Mouse (Mus musculus): ENCODE measurements around the gene Tatdn3. TPM values are rescaled to one million over a fixed set of nuclear protein-coding genes. Genes with fewer than 3 reads are reported as not detected.

The Tatdn3 gene
- total RNA-seq, 1 experiment, result 11.8 TPM

DNA sequence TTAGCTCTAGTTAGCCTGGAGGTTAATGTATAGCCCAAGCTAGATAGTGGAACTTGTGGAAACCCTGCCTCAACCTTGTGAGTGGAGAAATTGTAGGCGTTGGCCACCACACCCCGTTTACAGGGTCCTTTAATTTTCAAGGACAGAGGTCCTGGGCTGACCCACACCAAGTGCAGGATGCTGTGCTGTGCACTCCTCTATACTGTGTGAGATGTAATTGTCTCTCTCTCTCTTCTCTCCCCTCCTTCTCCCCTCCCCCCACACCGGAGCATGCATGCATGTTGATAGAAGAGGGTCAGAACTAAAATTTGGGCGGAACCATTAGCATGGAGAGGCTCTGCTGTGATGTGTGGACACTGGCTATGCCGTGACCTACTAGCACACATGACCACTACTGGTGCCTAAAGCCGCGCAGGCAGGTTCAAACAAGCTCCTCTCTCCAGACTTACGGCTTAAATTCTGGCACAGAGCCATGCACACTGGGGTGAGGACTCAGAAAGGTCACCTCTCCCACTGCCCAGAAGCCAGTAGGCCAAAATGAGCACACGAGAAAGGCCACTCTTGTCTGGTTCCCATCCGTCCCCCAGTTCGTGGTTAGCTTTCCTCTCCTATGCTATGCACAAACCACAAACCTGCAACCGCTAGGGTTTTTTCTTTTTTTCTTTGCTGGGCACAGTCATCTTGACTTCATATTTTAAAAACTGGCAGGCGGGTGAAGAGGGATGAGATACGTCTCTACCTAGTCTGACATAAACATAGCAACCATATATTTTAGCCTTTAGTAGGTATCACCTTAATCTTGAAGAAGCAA is 34.3 kb upstream of the Tatdn3 start:
- Histone ChIP-seq H3K9me3 (ENCODE audit: control insufficient read depth, insufficient read depth, low read depth, low read length) (no peaks in the 10 kb centered on the region), H3K9ac (ENCODE audit: insufficient read depth, low read depth, low read length, poor library complexity, severe bottlenecking) (no peak overlapping the region), H3K4me1 (ENCODE audit: control insufficient read depth in 2 of 2, insufficient read depth in 2 of 2, low read length in 2 of 2, poor library complexity in 1 of 2) (peaks cover 0 to 2% of the 10 kb centered on the region in 2 experiments; a peak in 2 of 4 replicates), H3K4me3 (ENCODE audit: insufficient read depth in 1 of 2, low read depth in 1 of 2, low read length in 2 of 2, poor library complexity in 1 of 2, severe bottlenecking in 1 of 2) (no peak overlapping the region), H3K36me3 (ENCODE audit: control insufficient read depth, insufficient read depth, low read length, poor library complexity, severe bottlenecking) (no peaks in the 10 kb centered on the region), H3K27ac (ENCODE audit: insufficient read depth, low read depth, low read length, poor library complexity, severe bottlenecking) (no peak overlapping the region)
- in situ Hi-C loops (cut with MboI; ENCODE audit: low sequenced_read_pairs in 2 of 2, unreplicated experiment in 2 of 2), result loop anchor here in 1 of 2 experiments (25.0 kb wide), 1 partner anchor 190 kb away; no protein-coding TSS in a partner anchor
- DNase-seq (ENCODE audit: low read depth, low spot score), result no peak
- TF ChIP-seq ZC3H11A (IDR thresholded peaks at IDR 0.05; ENCODE audit: borderline replicate concordance, low read depth, low read length) (no peak), HCFC1 (IDR thresholded peaks at IDR 0.05; ENCODE audit: borderline replicate concordance, insufficient read depth, low read length) (no peak), ZNF384 (IDR thresholded peaks at IDR 0.05; ENCODE audit: low read depth, low read length) (no peak), MAFK (IDR thresholded peaks at IDR 0.05; ENCODE audit: insufficient read depth, low read depth, low read length) (no peak), CHD2 (IDR thresholded peaks at IDR 0.05; ENCODE audit: low read depth, low read length) (no peak)

DNA sequence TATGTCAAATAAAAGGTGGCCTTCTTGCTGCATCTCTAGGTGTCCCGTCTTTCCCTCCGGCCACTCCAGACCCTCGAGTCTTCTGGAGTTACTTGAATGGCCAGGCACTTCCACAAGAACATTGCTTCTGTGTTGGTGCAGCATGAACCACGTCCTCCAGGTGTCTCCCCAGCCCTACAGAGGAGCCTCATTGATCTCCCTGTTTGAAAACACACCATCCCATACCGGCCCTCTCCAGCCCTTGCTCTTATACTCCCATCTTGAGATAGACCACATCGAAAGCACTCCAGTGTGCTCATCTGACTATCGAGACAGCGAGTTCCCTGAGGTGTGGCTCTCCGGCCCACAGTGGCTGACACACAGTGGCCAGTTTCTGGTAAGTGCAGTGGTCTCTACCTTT is 32.3 kb upstream of the Tatdn3 start:
- Histone ChIP-seq H3K4me3 (ENCODE audit: insufficient read depth in 1 of 2, low read depth in 1 of 2, low read length in 2 of 2, poor library complexity in 1 of 2, severe bottlenecking in 1 of 2) (no peak overlapping the region), H3K27ac (ENCODE audit: insufficient read depth, low read depth, low read length, poor library complexity, severe bottlenecking) (no peak overlapping the region), H3K9ac (ENCODE audit: insufficient read depth, low read depth, low read length, poor library complexity, severe bottlenecking) (no peak overlapping the region), H3K9me3 (ENCODE audit: control insufficient read depth, insufficient read depth, low read depth, low read length) (no peaks in the 10 kb centered on the region), H3K36me3 (ENCODE audit: control insufficient read depth, insufficient read depth, low read length, poor library complexity, severe bottlenecking) (no peaks in the 10 kb centered on the region), H3K4me1 (ENCODE audit: control insufficient read depth in 2 of 2, insufficient read depth in 2 of 2, low read length in 2 of 2, poor library complexity in 1 of 2) (peaks cover 0 to 2% of the 10 kb centered on the region in 2 experiments; a peak in 2 of 4 replicates)
- in situ Hi-C loops (cut with MboI; ENCODE audit: low sequenced_read_pairs in 2 of 2, unreplicated experiment in 2 of 2), result loop anchor here in 1 of 2 experiments (25.0 kb wide), 1 partner anchor 192 kb away; no protein-coding TSS in a partner anchor
- DNase-seq (ENCODE audit: low read depth, low spot score), result no peak
- TF ChIP-seq MAFK (IDR thresholded peaks at IDR 0.05; ENCODE audit: insufficient read depth, low read depth, low read length) (no peak), CHD2 (IDR thresholded peaks at IDR 0.05; ENCODE audit: low read depth, low read length) (no peak), ZNF384 (IDR thresholded peaks at IDR 0.05; ENCODE audit: low read depth, low read length) (no peak), ZC3H11A (IDR thresholded peaks at IDR 0.05; ENCODE audit: borderline replicate concordance, low read depth, low read length) (no peak), HCFC1 (IDR thresholded peaks at IDR 0.05; ENCODE audit: borderline replicate concordance, insufficient read depth, low read length) (no peak)

DNA sequence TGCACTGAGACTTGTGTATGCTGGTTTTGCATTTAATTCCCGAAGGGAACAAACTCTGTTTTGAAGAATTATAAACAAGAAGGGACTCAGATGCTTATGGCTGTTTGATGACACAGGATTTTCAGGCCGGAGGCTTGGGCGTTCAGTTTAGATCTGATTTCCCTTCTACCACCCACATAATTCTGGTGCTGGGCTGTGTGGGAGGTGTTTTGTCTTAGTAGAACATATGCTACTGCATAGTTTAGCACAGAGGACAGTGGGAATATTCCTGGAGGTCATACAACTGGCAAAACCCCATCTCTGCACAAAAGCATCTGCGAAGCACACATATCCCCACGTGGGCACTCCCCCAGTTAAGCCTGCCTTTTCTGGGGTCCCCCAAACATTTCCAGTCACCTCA is 30.8 kb upstream of the Tatdn3 start:
- H3K36me3 ChIP-seq (ENCODE audit: control insufficient read depth, insufficient read depth, low read length, poor library complexity, severe bottlenecking), result no peaks in the 10 kb centered on the region
- no peak overlapping the region for H3K9ac ChIP-seq (ENCODE audit: insufficient read depth, low read depth, low read length, poor library complexity, severe bottlenecking)
- TF ChIP-seq CHD2 (IDR thresholded peaks at IDR 0.05; ENCODE audit: low read depth, low read length) (no peak), HCFC1 (IDR thresholded peaks at IDR 0.05; ENCODE audit: borderline replicate concordance, insufficient read depth, low read length) (no peak), ZNF384 (IDR thresholded peaks at IDR 0.05; ENCODE audit: low read depth, low read length) (no peak), ZC3H11A (IDR thresholded peaks at IDR 0.05; ENCODE audit: borderline replicate concordance, low read depth, low read length) (no peak), MAFK (IDR thresholded peaks at IDR 0.05; ENCODE audit: insufficient read depth, low read depth, low read length) (no peak)
- no peak overlapping the region for H3K4me3 ChIP-seq (ENCODE audit: insufficient read depth in 1 of 2, low read depth in 1 of 2, low read length in 2 of 2, poor library complexity in 1 of 2, severe bottlenecking in 1 of 2)
- no peak overlapping the region for H3K27ac ChIP-seq (ENCODE audit: insufficient read depth, low read depth, low read length, poor library complexity, severe bottlenecking)
- H3K4me1 ChIP-seq (ENCODE audit: control insufficient read depth in 2 of 2, insufficient read depth in 2 of 2, low read length in 2 of 2, poor library complexity in 1 of 2), result peaks cover 0 to 2% of the 10 kb centered on the region in 2 experiments; a peak in 2 of 4 replicates
- DNase-seq (ENCODE audit: low read depth, low spot score), result no peak
- no peaks in the 10 kb centered on the region for H3K9me3 ChIP-seq (ENCODE audit: control insufficient read depth, insufficient read depth, low read depth, low read length)
- in situ Hi-C loops (cut with MboI; ENCODE audit: low sequenced_read_pairs in 2 of 2, unreplicated experiment in 2 of 2), result loop anchor here in 1 of 2 experiments (25.0 kb wide), 1 partner anchor 194 kb away; no protein-coding TSS in a partner anchor

DNA sequence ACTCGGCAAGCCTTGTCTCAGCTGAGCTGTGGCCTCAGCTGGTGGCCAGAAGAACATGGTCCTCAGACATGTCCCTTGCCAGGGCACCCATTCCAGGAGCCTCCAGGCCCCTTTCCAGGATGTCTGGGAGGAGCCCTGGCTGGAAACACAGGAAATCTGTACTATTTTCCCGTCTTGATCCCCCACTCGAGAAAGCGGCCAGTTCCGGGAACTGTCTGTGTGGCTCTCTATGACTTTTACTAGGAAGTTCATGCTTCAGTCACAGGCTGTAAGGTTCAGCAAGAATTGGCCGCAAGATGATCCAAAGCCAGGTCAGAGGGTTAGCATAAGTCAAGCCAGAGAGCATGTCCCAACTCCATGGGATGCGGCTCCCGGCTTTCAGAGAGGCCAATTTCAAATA is 29.3 kb upstream of the Tatdn3 start:
- no peak for TF ChIP-seq ZNF384 (IDR thresholded peaks at IDR 0.05; ENCODE audit: low read depth, low read length)
- no peak for TF ChIP-seq ZC3H11A (IDR thresholded peaks at IDR 0.05; ENCODE audit: borderline replicate concordance, low read depth, low read length)
- TF ChIP-seq MAFK (IDR thresholded peaks at IDR 0.05; ENCODE audit: insufficient read depth, low read depth, low read length), result no peak
- TF ChIP-seq CHD2 (IDR thresholded peaks at IDR 0.05; ENCODE audit: low read depth, low read length), result no peak
- TF ChIP-seq HCFC1 (IDR thresholded peaks at IDR 0.05; ENCODE audit: borderline replicate concordance, insufficient read depth, low read length), result no peak
- in situ Hi-C loops (cut with MboI; ENCODE audit: low sequenced_read_pairs in 2 of 2, unreplicated experiment in 2 of 2), result loop anchor here in 1 of 2 experiments (25.0 kb wide), 1 partner anchor 195 kb away; no protein-coding TSS in a partner anchor
- Histone ChIP-seq H3K9me3 (ENCODE audit: control insufficient read depth, insufficient read depth, low read depth, low read length) (no peaks in the 10 kb centered on the region), H3K4me3 (ENCODE audit: insufficient read depth in 1 of 2, low read depth in 1 of 2, low read length in 2 of 2, poor library complexity in 1 of 2, severe bottlenecking in 1 of 2) (no peak overlapping the region), H3K4me1 (ENCODE audit: control insufficient read depth in 2 of 2, insufficient read depth in 2 of 2, low read length in 2 of 2, poor library complexity in 1 of 2) (no peaks in the 10 kb centered on the region), H3K36me3 (ENCODE audit: control insufficient read depth, insufficient read depth, low read length, poor library complexity, severe bottlenecking) (no peaks in the 10 kb centered on the region), H3K27ac (ENCODE audit: insufficient read depth, low read depth, low read length, poor library complexity, severe bottlenecking) (no peak overlapping the region), H3K9ac (ENCODE audit: insufficient read depth, low read depth, low read length, poor library complexity, severe bottlenecking) (no peak overlapping the region)
- no peak for DNase-seq (ENCODE audit: low read depth, low spot score)
